ENCODE assay signal across 8 mouse cellular contexts in the genomic region with DNA sequence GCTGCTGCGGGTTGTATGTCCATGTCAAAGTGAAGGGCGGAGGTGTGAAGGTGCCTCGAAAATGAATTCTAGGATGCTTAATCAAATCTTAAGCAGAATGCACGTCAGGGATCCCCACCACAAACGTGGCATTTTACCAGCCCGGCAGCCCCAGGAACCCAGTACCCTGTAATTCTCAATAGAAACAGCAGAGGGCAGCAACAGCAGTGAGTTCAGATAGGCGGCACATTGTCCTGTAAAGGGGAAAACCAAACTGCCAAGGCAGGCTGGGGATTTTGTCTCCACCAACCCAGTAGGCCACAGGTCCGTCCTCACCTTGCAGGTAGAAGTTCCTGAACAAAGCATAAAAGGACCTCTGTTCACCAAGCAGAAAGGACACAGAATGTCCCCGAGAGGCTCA. TPM values are rescaled to one million over a fixed set of nuclear protein-coding genes. Genes with fewer than 3 reads are reported as not detected.
A peak's percentile ranks its signal among the peaks of the same experiment; 100 is the strongest.
DNase-seq lines count a peak whose midpoint lies in the region; ATAC-seq and TF ChIP-seq lines count a peak whose summit lies in the region.

No protein-coding gene starts in this region.

- TF ChIP-seq CTCF in E14TG2a.4 (conservative IDR thresholded peaks at IDR 0.05; ENCODE audit: low read length) = peak; percentile 80

- no peaks in the 10 kb centered on the region for H3K27me3 ChIP-seq in E14TG2a.4 (ENCODE audit: insufficient read depth, low read length)
- no peaks in the 10 kb centered on the region for H3K27me3 ChIP-seq in heart, embryonic 13.5 days (replicated peaks)

- H3K4me1 ChIP-seq in E14TG2a.4 (replicated peaks; ENCODE audit: low read depth, low read length) = peaks cover 19% of the 10 kb centered on the region
- peaks cover 14% of the 10 kb centered on the region for H3K4me1 ChIP-seq in heart, embryonic 13.5 days

- DNase-seq in adrenal gland, adult 2 months = peak; percentile 79
- DNase-seq in embryo, embryonic 11.5 days (ENCODE audit: low read depth, low spot score) = peak; percentile 64
- DNase-seq in layer of hippocampus, postnatal 10 days (ENCODE audit: low spot score in 2 of 2) = peak; percentile 88 to 89
- DNase-seq in lung, postnatal 14 days = peak; percentile 84
- peak; percentile 76 for DNase-seq in right cerebral cortex, postnatal 25 days
- DNase-seq in urinary bladder, postnatal 36 days (ENCODE audit: low spot score in 2 of 2) = peak; percentile 69 to 74

- H3K27ac ChIP-seq in heart, embryonic 13.5 days (replicated peaks) = no peak overlapping the region

- 0 out of 2 replicates have a peak, but pooled peaks cover 4% of the 10 kb centered on the region for H3K9me3 ChIP-seq in E14TG2a.4 (ENCODE audit: low read length)
- H3K9me3 ChIP-seq in heart, embryonic 13.5 days = no peaks in the 10 kb centered on the region

- 0 out of 2 replicates have a peak overlapping the region, but pooled peaks have one; percentile 27 for H3K4me2 ChIP-seq in heart, embryonic 13.5 days

- H3K36me3 ChIP-seq in E14TG2a.4 (ENCODE audit: insufficient read depth, low read length) = no peaks in the 10 kb centered on the region
- H3K36me3 ChIP-seq in heart, embryonic 13.5 days = peaks cover 8% of the 10 kb centered on the region

- 15% methylated on average over 9 of the region's 9 CpGs for WGBS in heart, embryonic 13.5 days

- H3K9ac ChIP-seq in heart, embryonic 13.5 days = no peak overlapping the region

- no peak overlapping the region for H3K4me3 ChIP-seq in E14TG2a.4 (replicated peaks; ENCODE audit: low read length)
- no peak overlapping the region for H3K4me3 ChIP-seq in heart, embryonic 13.5 days

- no peak for ATAC-seq in heart, embryonic 13.5 days (ENCODE audit: extremely low read depth, insufficient number of reproducible peaks, low FRiP score, low TSS enrichment)

RNA-seq across cellular contexts. Expression of a gene that starts 2.0 kb away (rescaled TPM):
- total RNA-seq in adrenal gland, adult 2 months (2021) = 10 to 100 TPM; 16.1 to 22.6 TPM
- polyA plus RNA-seq in adrenal gland, adult 2 months (2012; rRNA removed) = 12.6 and 19.5 TPM in 2 replicates
- 55.9 and 60.9 TPM in 2 replicates for polyA plus RNA-seq in heart, embryonic 13.5 days (2015; fragmentation: Nextera tagmentation; extraction: Ambion mirVana)
- 10 to 100 TPM; 38.6 to 40.0 TPM for total RNA-seq in layer of hippocampus, postnatal 10 days (2021)
